Mouse (Mus musculus) left cerebral cortex, adult 8-10 months (tissue): ENCODE data around the gene Dclre1a. TPM values are rescaled to one million over a fixed set of nuclear protein-coding genes. Genes with fewer than 3 reads are reported as not detected.

Source experiments
- DNase-seq, 2 experiments: peaks; one replicate each; pipeline ENCODE4 v3.0.0; 2022; ENCODE audit warnings: low spot score in 2 of 2
- total RNA-seq, 4 experiments: library from RNA; stranded (reverse); gene quantifications; 2 replicates each; pipeline ENCODE4 v1.2.4; 2022

The Dclre1a gene
- total RNA-seq: 10 to 100 TPM in 3 of 4 experiments, 1 to 10 TPM in 1; 8.1 to 12.6 (median 11.3) TPM

- DNase-seq: peak; percentile 45 to 56
Observed at GRCm38 (mm10) chr19:56547456-56548229, at the start of gene Dclre1a. TSS of gene Dclre1a (minus strand) at chr19:56548222.

DNA sequence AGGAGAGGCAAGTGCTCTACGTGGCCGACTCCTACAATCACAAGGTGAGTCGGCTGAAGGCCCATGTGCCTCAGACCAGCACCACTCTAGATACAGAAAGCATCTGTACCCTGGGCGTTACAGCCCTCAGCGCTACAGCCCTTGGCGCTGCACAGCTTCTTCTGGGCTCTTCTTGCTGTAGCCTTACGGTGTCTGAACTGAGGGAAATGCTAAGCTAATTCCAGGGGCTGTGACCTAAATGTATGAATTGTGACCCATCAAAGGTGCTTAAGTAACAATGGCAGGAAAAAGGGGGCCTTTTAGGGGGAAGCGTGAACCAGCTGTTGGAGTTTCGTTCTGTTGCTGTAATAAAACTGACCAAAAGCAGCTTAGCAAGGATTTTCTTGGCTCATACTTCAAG, 44.5 kb upstream of the Dclre1a start:
- no peak for DNase-seq

DNA sequence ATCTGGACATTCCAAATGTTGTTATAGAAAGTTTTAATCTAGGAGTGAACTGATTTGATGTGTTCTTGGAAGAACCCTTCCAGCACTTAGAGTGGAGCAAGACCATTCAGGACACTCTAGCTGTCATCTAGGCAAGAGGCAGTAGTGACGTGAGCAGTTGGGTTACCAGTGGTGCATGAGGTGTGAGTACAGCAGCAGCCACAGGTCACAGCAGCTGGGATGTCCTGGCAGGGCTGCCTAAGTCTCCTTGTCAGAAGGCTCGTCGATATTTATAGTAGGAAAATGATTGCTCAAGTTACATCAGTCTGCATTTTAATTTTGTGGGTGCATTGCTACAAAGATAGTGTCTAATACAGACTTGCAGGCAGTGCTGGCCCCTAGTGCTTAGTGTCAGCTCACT, 42.2 kb upstream of the Dclre1a start:
- no peak for DNase-seq

DNA sequence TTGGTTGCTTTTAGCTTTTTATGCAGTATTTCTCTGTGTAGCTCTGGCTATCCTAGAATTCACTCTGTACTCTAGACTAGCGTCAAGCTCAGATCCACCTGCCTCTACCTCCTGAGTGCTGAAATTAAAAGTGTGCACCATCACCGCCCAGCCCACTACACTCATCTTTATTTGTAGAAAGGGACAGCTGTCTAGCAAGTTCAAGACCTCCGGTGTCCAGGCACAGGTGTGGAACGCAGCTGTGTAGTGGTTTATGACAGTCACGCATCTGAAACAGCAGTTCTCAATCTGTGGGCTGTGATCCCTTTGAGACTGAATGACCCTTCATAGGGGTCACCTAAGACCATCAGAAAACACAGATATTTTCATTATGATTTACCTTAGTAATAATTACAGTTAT, 41.4 kb upstream of the Dclre1a start:
- no peak for DNase-seq

- DNase-seq: no peak
Observed at GRCm38 (mm10) chr19:56589008-56589407, 41.0 kb upstream of the Dclre1a start.

DNA sequence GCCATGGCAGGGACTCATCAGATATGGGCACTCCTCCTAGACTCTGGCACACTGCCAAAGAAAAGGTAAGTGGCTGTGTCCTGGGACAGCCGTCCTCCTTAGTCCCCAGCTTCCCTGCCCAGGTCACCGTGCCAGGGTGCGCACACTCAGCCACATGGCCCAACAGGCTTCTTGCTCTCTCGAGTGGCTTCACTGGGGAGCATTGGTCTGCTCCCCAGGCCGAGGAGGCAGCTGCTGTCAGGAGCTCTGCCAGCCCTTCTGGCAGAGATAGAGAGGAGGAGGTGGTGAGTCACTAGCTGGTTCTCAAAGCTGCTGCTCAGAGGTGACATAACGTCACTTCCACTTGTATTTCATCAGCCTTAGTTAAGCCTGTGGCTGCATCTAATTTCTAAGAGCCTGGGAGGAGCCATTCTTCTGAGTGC, 40.2 kb upstream of the Dclre1a start:
- DNase-seq: peak; percentile 25 to 84

DNA sequence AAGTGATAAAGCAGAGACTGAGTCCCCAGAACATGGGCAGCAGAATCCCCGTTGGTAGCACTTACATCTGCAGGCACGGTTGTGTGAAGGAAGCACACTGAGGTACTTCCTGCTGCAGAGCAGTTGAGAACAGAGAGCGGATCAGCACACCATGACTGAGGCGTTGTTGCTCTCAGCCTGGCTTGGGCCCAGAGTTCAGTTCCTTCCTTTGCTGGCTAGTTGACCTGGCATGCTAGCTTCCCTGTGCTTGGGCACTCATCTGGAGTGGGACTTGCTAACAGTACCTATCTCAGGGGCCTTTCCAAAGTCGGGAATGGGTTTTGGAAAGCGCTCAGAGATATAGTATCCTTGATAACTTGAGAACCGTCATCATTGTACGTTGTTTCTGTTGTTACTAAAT, 38.3 kb upstream of the Dclre1a start:
- DNase-seq: no peak

DNA sequence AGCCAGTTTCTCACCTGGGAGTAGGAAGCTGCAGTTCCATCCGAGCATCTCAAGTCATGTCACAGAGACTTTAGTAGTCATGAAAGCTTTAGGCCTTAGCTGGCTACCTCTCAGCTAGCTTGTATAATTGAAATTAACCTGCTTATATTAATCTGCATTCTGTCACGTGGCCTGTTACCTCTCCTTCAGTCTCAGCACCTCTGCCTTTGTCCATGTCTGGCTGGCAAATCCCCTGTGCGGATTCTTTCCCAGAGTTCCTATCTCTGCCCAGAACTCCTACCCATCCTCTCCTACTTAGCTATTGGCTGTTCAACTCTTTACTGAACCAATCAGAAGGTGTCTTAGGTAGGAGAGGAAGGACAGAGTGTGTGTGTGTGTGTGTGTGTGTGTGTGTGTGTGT, 36.3 kb upstream of the Dclre1a start:
- DNase-seq: no peak

GRCm38 (mm10) chr19:56583785-56584184, 35.8 kb upstream of the Dclre1a start:
- no peak for DNase-seq

DNA sequence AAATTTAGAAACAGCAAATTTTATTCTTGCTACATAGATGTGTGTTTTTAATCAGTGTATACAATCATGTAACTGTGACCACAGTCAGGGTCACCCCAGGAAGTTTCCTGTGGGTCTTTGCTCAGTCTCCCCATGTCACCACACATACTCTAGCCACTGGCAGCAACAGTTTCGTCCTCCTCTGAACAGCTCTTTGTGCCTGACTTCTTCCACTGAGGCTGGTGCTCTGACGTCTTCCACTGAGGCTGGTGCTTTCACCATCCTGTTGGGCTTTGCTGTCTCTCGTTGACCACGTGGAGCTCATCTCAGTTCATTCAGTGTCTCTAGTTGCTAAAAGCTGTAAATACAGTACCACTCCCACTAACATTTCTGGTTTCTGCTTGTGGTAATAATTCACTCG, 34.0 kb upstream of the Dclre1a start:
- no peak for DNase-seq

GRCm38 (mm10) chr19:56577801-56578200, 29.8 kb upstream of the Dclre1a start:
- no peak for DNase-seq

DNA sequence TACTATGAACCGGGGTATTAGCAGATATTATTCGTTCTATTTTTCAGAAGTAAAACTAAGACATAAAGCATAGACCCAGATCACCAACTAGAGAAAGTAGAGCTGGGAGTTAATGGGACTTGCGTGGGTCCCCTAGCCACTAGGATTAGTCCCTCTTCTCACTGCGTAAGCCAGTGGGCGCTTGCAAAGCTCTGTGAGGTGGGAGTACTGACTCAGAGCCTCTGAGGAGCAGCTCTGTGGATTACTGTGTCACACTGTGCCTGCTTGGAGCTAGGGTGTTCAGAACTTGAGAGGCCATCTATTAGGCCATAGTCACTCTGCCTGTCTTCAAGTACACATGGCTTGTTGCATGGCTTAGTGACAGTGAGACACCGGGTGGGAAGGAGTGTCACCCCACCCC, 25.2 kb upstream of the Dclre1a start:
- DNase-seq: peak in 1 of 2 experiments; percentile 55

GRCm38 (mm10) chr19:56571913-56572312, 23.9 kb upstream of the Dclre1a start:
- no peak for DNase-seq

DNA sequence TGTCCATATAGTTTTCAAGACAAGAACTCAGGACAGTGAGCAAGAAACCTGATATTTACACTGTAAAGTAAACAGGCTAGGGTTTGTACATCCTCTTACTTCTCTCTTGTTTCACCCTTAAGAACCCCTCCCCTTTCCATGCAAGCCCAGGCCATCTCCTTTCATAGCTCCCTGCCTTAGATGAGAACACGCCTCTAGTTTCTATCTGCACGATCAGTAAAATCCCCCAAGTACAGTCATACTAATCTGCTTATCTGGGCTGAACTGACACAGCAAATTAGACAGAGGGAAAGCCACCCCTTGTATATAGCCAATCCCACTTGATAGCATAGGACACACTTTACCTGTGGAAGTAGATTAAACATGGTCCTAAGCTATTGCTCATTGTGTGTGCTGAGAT, 23.2 kb upstream of the Dclre1a start:
- no peak for DNase-seq

- no peak for DNase-seq
Observed at GRCm38 (mm10) chr19:56570781-56571180, 22.8 kb upstream of the Dclre1a start.

- no peak for DNase-seq
Observed at GRCm38 (mm10) chr19:56566940-56567339, 18.9 kb upstream of the Dclre1a start.

DNA sequence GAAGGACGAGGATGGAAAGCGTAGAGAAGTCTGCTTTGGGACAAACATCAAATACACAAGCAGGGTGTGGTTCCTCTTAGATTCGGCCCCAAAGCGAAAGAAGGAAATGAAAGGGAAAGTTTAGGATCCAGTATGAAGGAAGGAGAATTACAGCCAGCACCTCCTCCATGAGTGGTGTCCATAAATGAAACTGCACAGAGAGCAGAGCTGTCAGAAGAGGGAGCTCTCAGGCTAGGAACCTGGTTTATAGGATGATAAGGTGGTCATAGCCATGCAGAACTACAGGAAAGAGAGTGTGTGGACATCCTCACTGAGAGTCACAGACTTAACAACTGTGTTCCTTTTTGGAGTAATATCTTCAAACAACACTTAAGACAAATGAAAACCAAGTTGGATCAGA, 18.0 kb upstream of the Dclre1a start:
- DNase-seq: no peak

GRCm38 (mm10) chr19:56565358-56565757, 17.3 kb upstream of the Dclre1a start:
- DNase-seq: no peak

DNA sequence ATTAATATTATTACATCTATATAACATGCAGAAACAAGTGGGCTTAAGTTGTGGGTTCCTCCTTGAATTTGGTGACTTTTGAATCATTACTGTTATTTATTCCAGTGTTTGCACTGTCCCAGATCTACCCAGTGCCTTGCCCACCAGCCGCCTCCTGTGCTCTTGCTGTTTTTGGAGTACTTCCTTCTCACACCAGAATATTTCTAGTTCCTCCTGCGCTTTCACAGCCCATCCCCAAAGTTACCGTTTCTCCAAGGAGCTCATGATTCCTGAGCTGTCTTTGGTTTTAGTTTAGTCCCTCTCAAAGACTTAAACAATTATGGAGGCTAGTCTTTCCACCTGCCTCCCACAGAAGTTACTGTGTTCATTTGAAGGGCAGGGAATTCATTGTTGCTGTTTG, 15.4 kb upstream of the Dclre1a start:
- peak in 1 of 2 experiments; percentile 54 for DNase-seq

DNA sequence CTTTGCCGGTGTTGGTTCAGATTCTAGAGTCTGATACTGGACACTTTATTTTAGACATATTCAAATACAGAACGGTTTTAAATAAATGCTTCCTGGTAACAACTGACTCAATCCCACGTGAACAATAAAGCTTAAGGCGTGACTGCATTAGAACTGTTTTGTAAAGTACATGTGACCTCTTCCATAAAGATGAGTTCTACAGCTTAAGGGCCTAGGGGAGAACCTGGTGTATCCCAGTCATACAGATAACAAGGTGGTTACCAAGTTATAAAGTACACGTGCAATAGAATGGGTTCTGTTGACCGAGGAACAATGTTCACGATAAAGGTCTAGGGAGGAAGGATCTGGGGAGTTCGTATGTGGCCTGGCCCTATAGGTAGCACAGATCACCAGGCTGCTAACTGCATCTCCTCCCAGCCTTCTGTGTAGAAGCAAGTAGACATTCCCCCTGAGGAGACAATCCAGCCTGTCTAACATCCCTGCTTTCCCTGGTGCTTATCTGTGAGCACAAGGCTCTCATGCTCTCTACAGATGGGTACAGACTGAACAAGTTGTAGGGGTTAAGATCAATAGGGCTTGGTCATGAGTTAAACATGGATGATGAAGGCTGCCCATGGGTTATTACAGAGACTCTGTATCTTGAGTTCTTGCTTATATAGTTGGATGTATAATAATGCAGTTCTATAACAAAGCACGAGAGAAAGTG, 14.6 kb upstream of the Dclre1a start:
- no peak for DNase-seq

DNA sequence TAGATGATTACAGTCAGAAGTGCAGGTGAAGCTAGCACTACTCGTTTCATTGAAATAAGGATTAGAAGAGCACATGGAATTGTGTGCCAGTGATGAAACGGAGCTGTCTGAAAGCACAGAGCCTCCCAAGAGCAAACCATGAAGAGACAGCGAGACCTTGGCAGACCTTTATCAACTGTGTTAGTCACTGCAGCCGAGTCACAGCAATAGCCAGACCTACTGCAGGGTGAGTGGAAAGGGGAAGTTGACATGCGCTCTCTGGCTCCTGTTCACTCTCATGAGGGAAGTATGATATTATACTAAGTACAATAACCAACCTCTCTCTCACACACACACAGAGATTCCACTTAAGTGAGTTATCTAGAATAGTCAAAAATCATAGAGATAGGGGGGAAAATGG, 8.0 kb upstream of the Dclre1a start:
- no peak for DNase-seq

GRCm38 (mm10) chr19:56553177-56553576, 5.2 kb upstream of the Dclre1a start:
- no peak for DNase-seq
